Mouse (Mus musculus) left cerebral cortex, adult 8-10 months (tissue): ENCODE data around the gene Gstt3. TPM values are rescaled to one million over a fixed set of nuclear protein-coding genes. Genes with fewer than 3 reads are reported as not detected.

Experiments used
- total RNA-seq, 4 experiments: library from RNA; stranded (reverse); gene quantifications; 2 replicates each; pipeline ENCODE4 v1.2.4; 2022

Gene Gstt3
- total RNA-seq, 4 experiments from 2014 or later: 2.6 to 5.2 (median 3.8) TPM

Other genes with a start within 250 kb of the Gstt3 start
- gene Lrrc75b, start 221.1 kb downstream of the Gstt3 start, total RNA-seq: 10 to 100 TPM; 10.9 to 15.5 (median 12.0) TPM
- 1 to 10 TPM; 2.3 to 5.5 (median 4.5) TPM for gene Ggt1, start 219.8 kb downstream of the Gstt3 start, total RNA-seq
- 1 to 10 TPM; 1.8 to 3.5 (median 2.4) TPM for gene Ggt5, start 192.1 kb downstream of the Gstt3 start, total RNA-seq
- gene Susd2, start 137.4 kb downstream of the Gstt3 start, total RNA-seq: 10 to 100 TPM in 2 of 4 experiments, 1 to 10 TPM in 2; 8.7 to 12.0 (median 10.3) TPM
- 10 to 100 TPM; 61.3 to 73.2 (median 69.6) TPM for gene Cabin1, start 17.1 kb downstream of the Gstt3 start, total RNA-seq
- 10 to 100 TPM; 41.6 to 58.4 (median 51.6) TPM for gene Ddt, start 8.0 kb downstream of the Gstt3 start, total RNA-seq
- not detected for gene Gm20441, start 460 bp downstream of the Gstt3 start, total RNA-seq
- 10 to 100 TPM; 13.3 to 16.5 (median 15.5) TPM for gene Gstt1, start 17.2 kb upstream of the Gstt3 start, total RNA-seq
- gene Gstt4, start 41.1 kb upstream of the Gstt3 start, total RNA-seq: not detected
- gene Gstt2, start 56.0 kb upstream of the Gstt3 start, total RNA-seq: 1 to 10 TPM; 4.2 to 6.2 (median 5.2) TPM
- 100 to 1,000 TPM; 528 to 550 (median 540) TPM for gene Mif, start 78.8 kb upstream of the Gstt3 start, total RNA-seq
- 1 to 10 TPM; 2.2 to 3.9 (median 2.6) TPM for gene Derl3, start 112.0 kb upstream of the Gstt3 start, total RNA-seq
- 10 to 100 TPM; 85.8 to 88.5 (median 86.4) TPM for gene Smarcb1, start 140.2 kb upstream of the Gstt3 start, total RNA-seq
- 100 to 1,000 TPM; 356 to 427 (median 392) TPM for gene Chchd10, start 151.7 kb upstream of the Gstt3 start, total RNA-seq
- 1 to 10 TPM; 1.5 to 3.0 (median 1.7) TPM for gene Mmp11, start 155.1 kb upstream of the Gstt3 start, total RNA-seq
- under 1 TPM; 0.41 to 0.91 (median 0.70) TPM for gene Gm867, start 159.3 kb upstream of the Gstt3 start, total RNA-seq
- gene Vpreb3, start 161.6 kb upstream of the Gstt3 start, total RNA-seq: not detected
- under 1 TPM in 1 of 4 experiments, not detected in 3; 0.27 TPM for gene Gm5134, start 173.1 kb upstream of the Gstt3 start, total RNA-seq